Mouse (Mus musculus) right cerebral cortex, postnatal 14 days (tissue): ENCODE results near the gene Med28.

Source experiments
- DNase-seq: peaks from one replicate; pipeline ENCODE4 v3.0.0; 2022

Gene Med28

DNA sequence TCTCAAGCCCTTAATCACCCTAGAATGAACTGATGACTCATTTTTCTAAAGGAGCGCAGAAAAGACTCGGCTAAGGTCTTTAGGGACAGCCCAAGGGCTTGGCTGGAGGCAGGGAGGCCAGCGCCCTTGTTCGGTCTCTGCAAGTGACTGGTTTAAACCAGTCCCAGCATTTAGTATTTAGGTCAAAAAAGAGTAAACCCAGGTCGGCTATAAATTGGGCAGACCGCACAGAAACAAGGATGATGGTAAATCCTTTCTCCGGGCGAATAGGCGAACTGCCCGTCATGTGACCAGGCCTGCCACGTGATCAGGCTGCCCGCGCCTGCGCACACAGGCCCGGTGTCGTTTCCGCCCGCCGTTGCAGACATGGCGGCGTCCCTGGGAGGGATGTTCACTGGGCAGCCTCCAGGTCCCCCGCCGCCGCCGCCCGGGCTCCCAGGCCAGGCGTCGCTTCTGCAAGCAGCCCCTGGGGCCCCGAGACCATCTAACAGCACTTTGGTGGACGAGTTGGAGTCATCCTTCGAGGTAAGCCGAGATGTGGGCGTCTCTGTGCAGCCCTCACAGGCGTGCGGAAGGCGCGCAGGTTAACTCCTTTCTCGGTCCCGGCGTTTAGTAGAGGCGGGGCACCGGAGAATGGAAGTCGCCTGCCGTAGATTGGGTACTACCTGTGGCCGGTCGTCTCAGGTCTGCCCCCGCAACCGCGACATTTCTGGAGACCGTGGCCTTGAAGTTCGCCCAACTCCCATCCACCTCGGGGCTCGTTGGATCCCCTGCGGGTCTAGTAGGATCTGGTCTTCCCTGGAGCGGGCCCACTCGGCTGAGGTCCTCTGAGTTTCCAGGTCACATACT lies at the start of gene Med28:
TSS of gene Med28 (plus strand) at position 270 of the 849 bp plus-strand sequence.
- peak; percentile 95 for DNase-seq

- DNase-seq, result no peak
These were observed 47.1 kb upstream of the Med28 start for GRCm38 (mm10) chr5:45472880-45473450.

GRCm38 (mm10) chr5:45473521-45473920 lies 46.5 kb upstream of the Med28 start:
- DNase-seq, result no peak

- DNase-seq, result peak; percentile 33
These were observed 45.8 kb upstream of the Med28 start for GRCm38 (mm10) chr5:45474215-45474614.

DNA sequence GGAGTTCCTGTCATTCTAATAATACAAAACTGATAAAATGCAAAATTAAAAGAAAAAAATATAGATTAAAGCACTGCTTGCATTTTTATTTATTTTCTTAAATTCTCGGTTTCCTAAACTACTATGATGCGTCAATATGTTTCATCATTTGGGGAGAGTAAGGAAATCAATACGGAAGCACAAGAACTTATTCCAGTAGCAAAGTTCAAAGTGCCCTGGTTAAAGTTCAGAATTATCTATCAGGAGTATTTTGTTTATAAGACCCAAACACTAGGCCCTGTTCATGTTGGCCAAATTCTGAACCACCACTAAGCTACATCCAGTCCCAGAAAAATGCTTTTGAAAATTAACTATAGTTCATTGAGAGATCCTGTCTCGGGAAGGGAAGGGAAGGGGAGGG lies 45.3 kb upstream of the Med28 start:
- no peak for DNase-seq

DNA sequence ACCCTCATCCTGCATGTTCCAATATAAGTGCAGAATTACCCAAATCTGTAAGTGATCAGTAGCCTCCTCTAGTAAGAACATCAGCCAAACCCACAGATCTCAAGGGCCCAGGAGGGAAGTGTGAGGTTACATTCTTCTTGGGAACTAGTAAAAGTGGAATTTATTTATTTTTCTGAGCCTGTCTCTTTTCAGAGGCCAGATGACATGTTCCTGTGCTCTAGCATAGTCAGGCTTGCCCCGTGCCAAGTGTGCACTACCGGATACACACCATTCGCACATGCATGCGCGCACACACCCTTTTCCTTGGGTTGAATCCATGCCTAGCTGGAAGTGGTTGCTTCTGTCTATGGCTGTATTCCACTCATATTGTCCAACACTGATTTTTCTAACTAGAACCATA lies 44.3 kb upstream of the Med28 start:
- DNase-seq, result no peak

GRCm38 (mm10) chr5:45476288-45476687 lies 43.7 kb upstream of the Med28 start:
- no peak for DNase-seq

DNA sequence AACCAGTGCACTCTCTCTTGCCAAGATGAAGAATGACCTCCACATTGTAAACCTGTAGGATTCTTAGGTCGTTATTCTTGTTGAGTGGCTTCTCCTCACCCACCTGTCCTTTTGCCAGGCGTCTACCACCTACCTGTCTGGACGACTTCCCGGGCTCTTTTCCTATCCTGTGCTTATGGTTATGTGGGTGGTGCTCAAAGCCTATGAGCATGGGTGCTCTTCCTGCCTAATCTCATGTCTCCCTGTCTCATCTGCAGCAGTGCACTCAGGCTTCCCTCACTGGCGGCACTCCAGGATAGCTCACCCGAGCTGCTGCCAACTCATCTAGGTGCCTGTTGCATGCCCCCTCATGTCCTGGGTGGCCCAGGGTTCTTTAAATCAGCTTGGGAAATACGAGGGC lies 42.4 kb upstream of the Med28 start:
- no peak for DNase-seq

- no peak for DNase-seq
These were observed 40.0 kb upstream of the Med28 start for GRCm38 (mm10) chr5:45480066-45480465.

- DNase-seq, result no peak
These were observed 38.9 kb upstream of the Med28 start for GRCm38 (mm10) chr5:45481125-45481524.

GRCm38 (mm10) chr5:45482607-45483006 lies 37.4 kb upstream of the Med28 start:
- no peak for DNase-seq

GRCm38 (mm10) chr5:45483654-45484053 lies 36.4 kb upstream of the Med28 start:
- DNase-seq, result no peak

DNA sequence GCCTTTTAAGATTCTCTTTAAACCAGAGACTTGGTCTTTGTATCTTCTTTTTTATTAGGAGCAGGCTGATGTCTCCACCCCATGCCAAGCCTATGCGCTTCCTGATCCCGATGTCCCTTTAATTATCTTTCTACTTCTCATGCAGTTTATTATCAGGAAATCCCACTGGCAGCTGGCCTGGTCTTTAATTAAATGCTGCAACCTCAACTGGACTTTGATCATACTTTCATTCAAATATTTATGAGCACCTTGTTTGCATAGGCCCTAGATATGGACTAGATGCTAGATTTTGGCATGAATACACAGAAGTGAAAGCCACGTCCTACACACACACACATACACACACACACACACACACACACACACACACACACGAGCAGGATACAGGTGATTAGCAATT lies 28.3 kb upstream of the Med28 start:
- no peak for DNase-seq

GRCm38 (mm10) chr5:45493191-45494092 lies 26.6 kb upstream of the Med28 start, which contains the start of gene Lap3:
Lap3 (plus strand) TSS chr5:45493374.
- peak; percentile 97 for DNase-seq

- DNase-seq, result no peak
These were observed 25.8 kb upstream of the Med28 start for GRCm38 (mm10) chr5:45494093-45494755.

DNA sequence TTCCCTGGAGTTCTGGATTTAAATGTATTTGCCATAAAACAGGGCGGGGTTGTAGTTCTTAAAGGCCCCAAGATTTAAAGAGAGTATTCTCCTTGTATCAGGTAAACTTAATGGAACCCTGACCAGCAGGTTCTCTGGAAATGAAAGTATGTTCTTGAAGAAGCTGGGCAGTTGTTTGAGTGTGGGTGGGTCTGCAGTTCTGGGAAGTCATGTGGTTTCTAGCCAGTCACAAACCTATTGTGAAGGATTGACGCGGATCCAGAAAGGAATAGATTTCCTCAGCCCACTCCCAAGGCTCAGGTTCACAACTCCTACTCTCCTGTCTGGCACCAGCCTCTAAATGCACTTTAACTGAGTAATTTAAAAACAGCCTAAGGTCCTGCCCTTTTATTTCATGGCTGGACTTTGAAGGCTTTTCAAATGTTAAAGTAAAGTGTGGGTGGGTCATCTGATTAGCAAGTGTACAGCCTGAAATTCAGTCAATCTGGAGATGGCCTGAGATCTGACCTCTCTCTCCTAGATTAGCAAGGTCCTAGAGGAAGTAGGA lies 24.5 kb upstream of the Med28 start:
- no peak for DNase-seq

DNA sequence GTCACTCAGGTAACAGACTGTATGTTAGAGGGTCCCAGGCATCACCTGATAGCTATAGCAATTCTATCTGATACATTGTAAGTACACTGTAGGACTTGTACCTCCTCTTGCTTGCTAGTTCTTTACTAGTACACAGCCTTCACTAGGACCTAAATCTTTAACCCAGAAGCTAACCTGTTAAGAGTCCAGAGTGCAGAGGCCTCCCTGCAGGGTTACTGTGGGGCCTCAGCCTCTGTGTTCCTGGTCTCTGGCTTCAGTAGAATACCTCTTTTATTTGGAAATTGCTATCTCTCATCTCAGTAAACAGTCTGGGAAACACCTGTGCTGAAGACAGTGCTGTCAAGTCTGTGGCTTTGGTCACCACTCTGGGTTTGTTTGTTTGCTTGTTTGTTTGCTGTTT lies 24.0 kb upstream of the Med28 start:
- no peak for DNase-seq

DNA sequence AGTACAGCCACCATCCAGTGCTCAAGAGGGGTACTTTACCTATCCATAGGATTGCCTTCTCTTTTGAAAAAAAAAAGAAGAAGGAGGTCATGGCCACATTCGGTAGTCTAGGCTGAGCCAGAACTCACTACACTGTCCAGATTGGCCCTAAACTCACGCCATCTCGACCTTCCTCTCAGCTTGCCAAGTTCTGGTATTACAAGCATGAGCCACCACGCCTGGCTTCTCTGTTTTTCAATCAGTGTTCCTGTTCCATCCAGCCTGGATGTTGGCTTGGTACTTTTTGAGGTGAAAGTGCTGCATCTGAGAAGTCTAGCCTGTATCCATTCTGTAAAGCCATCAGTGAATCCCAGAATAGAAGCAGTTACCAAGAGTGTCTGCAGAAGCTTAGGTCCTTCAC lies 23.6 kb upstream of the Med28 start:
- DNase-seq, result no peak

GRCm38 (mm10) chr5:45496930-45497550 lies 23.0 kb upstream of the Med28 start:
- DNase-seq, result no peak

DNA sequence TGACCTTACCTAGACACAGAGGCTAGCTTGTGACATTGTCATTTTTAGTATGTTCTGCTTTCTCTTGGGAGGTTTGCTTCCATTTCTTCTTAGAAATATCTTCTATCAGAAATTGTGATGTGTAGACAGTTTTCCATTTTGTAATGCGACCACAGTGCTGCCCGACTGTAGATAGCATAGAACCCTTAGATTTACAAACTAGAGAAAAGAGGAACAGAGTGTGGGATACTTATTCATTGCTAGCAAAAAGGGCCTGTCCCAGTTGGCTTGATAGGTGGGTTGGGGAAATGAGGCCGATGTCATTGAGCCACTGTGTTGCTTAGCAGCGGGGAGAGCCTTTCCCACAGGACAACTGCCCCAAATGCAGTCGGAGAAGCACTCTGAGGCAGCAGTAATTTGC lies 22.5 kb upstream of the Med28 start:
- DNase-seq, result no peak

- no peak for DNase-seq
These were observed 10.0 kb upstream of the Med28 start for GRCm38 (mm10) chr5:45510071-45510470.

DNA sequence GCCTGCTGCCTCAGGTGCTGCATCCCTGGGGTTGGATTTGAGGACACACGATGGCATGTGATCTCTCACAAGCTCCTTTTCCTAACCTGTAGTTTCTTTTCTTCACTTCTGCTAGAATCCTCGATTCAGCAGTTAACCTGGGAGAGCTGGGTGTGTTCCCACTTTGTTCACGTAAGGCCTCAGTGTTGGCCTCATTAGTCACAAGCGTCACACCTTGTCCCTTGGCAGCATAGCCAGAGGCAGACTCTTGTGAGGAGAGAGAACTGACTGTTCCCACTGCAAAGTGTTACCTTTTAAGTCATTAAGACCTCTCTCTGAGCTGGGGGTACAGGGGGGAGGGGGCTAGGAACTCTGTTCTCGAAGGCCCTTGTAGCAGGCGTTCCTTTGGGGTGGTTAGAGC lies 7.1 kb upstream of the Med28 start:
- no peak for DNase-seq
